In genomic region chr9:108831637-108832036, GRCm38 (mm10) we compare ENCODE assay signal across 8 mouse cellular contexts. TPM values are rescaled to one million over a fixed set of nuclear protein-coding genes. Genes with fewer than 3 reads are reported as not detected.
DNase-seq lines count a peak whose midpoint lies in the region; ATAC-seq and TF ChIP-seq lines count a peak whose summit lies in the region.

No protein-coding gene starts in this region.

- H3K36me3 ChIP-seq in kidney, embryonic 15.5 days, result no peaks in the 10 kb centered on the region
- no peaks in the 10 kb centered on the region for H3K36me3 ChIP-seq in liver, embryonic 11.5 days (ENCODE audit: control insufficient read depth, insufficient read depth, low read length)
- H3K36me3 ChIP-seq in neural tube, embryonic 12.5 days, result peaks cover 62% of the 10 kb centered on the region

- TF ChIP-seq POLR2A in embryonic fibroblast, embryonic 13.5 days (IDR thresholded peaks at IDR 0.05; ENCODE audit: low read depth, low read length), result no peak

- no peak overlapping the region for H3K27ac ChIP-seq in kidney, embryonic 15.5 days
- H3K27ac ChIP-seq in embryonic fibroblast, embryonic 13.5 days (ENCODE audit: insufficient read depth, low read length), result no peak overlapping the region
- no peak overlapping the region for H3K27ac ChIP-seq in liver, embryonic 11.5 days (ENCODE audit: low read depth, low read length)
- H3K27ac ChIP-seq in neural tube, embryonic 12.5 days, result no peak overlapping the region

- peaks cover 75% of the 10 kb centered on the region for H3K27me3 ChIP-seq in kidney, embryonic 15.5 days
- H3K27me3 ChIP-seq in liver, embryonic 11.5 days (replicated peaks; ENCODE audit: control insufficient read depth, insufficient read depth, low read length), result peaks cover 68% of the 10 kb centered on the region
- H3K27me3 ChIP-seq in neural tube, embryonic 12.5 days (replicated peaks), result peaks cover 52% of the 10 kb centered on the region

- DNase-seq in kidney, adult 9 months, result no peak
- no peak for DNase-seq in liver, embryonic 11.5 days (ENCODE audit: low spot score)
- no peak for DNase-seq in frontal cortex, postnatal 14 days (ENCODE audit: low spot score in 2 of 2)
- DNase-seq in spleen, adult 12 weeks (ENCODE audit: low spot score), result no peak
- no peak for DNase-seq in kidney, adult 11 months

- peaks cover 25% of the 10 kb centered on the region for H3K4me1 ChIP-seq in kidney, embryonic 15.5 days
- H3K4me1 ChIP-seq in embryonic fibroblast, embryonic 13.5 days (ENCODE audit: control insufficient read depth, insufficient read depth, low read length), result no peaks in the 10 kb centered on the region
- H3K4me1 ChIP-seq in liver, embryonic 11.5 days (replicated peaks; ENCODE audit: control insufficient read depth, insufficient read depth, low read length), result peaks cover 21% of the 10 kb centered on the region
- peaks cover 50% of the 10 kb centered on the region for H3K4me1 ChIP-seq in neural tube, embryonic 12.5 days

- H3K9ac ChIP-seq in kidney, embryonic 15.5 days, result no peak overlapping the region
- H3K9ac ChIP-seq in liver, embryonic 11.5 days (ENCODE audit: low read depth, low read length), result no peak overlapping the region
- 0 out of 2 replicates have a peak overlapping the region, but pooled peaks have one; percentile 41 for H3K9ac ChIP-seq in neural tube, embryonic 12.5 days

- ATAC-seq in kidney, embryonic 15.5 days (replicated peaks; ENCODE audit: low FRiP score), result no peak
- ATAC-seq in liver, embryonic 11.5 days (replicated peaks; ENCODE audit: low FRiP score), result no peak
- ATAC-seq in neural tube, embryonic 12.5 days (ENCODE audit: low FRiP score, low read depth), result no peak

- no peak for TF ChIP-seq CTCF in embryonic fibroblast, embryonic 13.5 days (IDR thresholded peaks at IDR 0.05; ENCODE audit: borderline replicate concordance, insufficient read depth, low read length)

- H3K4me2 ChIP-seq in kidney, embryonic 15.5 days, result peak overlapping the region; percentile 83
- peak overlapping the region; percentile 99 for H3K4me2 ChIP-seq in liver, embryonic 11.5 days
- peak overlapping the region; percentile 78 for H3K4me2 ChIP-seq in neural tube, embryonic 12.5 days (replicated peaks)

- 5% methylated on average over 23 of the region's 23 CpGs for WGBS in kidney, embryonic 15.5 days
- 7% methylated on average over 23 of the region's 23 CpGs for WGBS in liver, embryonic 11.5 days
- WGBS in neural tube, embryonic 12.5 days, result 9% methylated on average over 23 of the region's 23 CpGs

- H3K4me3 ChIP-seq in kidney, embryonic 15.5 days (replicated peaks), result peak overlapping the region; percentile 47
- H3K4me3 ChIP-seq in embryonic fibroblast, embryonic 13.5 days (ENCODE audit: insufficient read depth, low read length), result peak overlapping the region; percentile 48; the same call in 1 of the 2 replicates
- peak overlapping the region; percentile 52 for H3K4me3 ChIP-seq in liver, embryonic 11.5 days (ENCODE audit: low read depth, low read length)
- peak overlapping the region; percentile 36 for H3K4me3 ChIP-seq in neural tube, embryonic 12.5 days

- H3K9me3 ChIP-seq in kidney, embryonic 15.5 days (replicated peaks), result no peaks in the 10 kb centered on the region
- no peaks in the 10 kb centered on the region for H3K9me3 ChIP-seq in liver, embryonic 11.5 days (ENCODE audit: control insufficient read depth, low read length)
- H3K9me3 ChIP-seq in neural tube, embryonic 12.5 days, result no peaks in the 10 kb centered on the region

RNA-seq across cellular contexts. Expression of gene Celsr3, which starts 5.5 kb away (rescaled TPM):
- 0.13 and 0.26 TPM in 2 replicates for polyA plus RNA-seq in kidney, embryonic 15.5 days (2015; fragmentation: Nextera tagmentation; extraction: Ambion mirVana)
- 0.23 and 0.42 TPM in 2 replicates for polyA plus RNA-seq in embryonic fibroblast, embryonic 13.5 days (2011; ENCODE audit: insufficient read length, low read depth, missing spikeins)
- 0.08 and 0.22 TPM in 2 replicates for polyA plus RNA-seq in liver, embryonic 11.5 days (2014; fragmentation: Nextera tagmentation; extraction: Ambion mirVana)
- 12.1 and 14.3 TPM in 2 replicates for polyA plus RNA-seq in neural tube, embryonic 12.5 days (2016; fragmentation: Nextera tagmentation; extraction: Ambion mirVana)

RNA-seq across cellular contexts. Expression of gene Slc26a6, which starts 21.4 kb away (rescaled TPM):
- 11.3 and 15.2 TPM in 2 replicates for polyA plus RNA-seq in kidney, embryonic 15.5 days (2015; fragmentation: Nextera tagmentation; extraction: Ambion mirVana)
- 9.7 and 10.1 TPM in 2 replicates for polyA plus RNA-seq in embryonic fibroblast, embryonic 13.5 days (2011; ENCODE audit: insufficient read length, low read depth, missing spikeins)
- polyA plus RNA-seq in liver, embryonic 11.5 days (2014; fragmentation: Nextera tagmentation; extraction: Ambion mirVana), result 9.0 and 10.5 TPM in 2 replicates
- 10.8 and 11.9 TPM in 2 replicates for polyA plus RNA-seq in neural tube, embryonic 12.5 days (2016; fragmentation: Nextera tagmentation; extraction: Ambion mirVana)

RNA-seq across cellular contexts. Expression of gene Nckipsd, which starts 23.5 kb away (rescaled TPM):
- polyA plus RNA-seq in kidney, embryonic 15.5 days (2015; fragmentation: Nextera tagmentation; extraction: Ambion mirVana), result 12.0 and 16.3 TPM in 2 replicates
- 7.6 and 8.7 TPM in 2 replicates for polyA plus RNA-seq in embryonic fibroblast, embryonic 13.5 days (2011; ENCODE audit: insufficient read length, low read depth, missing spikeins)
- polyA plus RNA-seq in liver, embryonic 11.5 days (2014; fragmentation: Nextera tagmentation; extraction: Ambion mirVana), result 8.8 and 16.2 TPM in 2 replicates
- 16.4 and 23.6 TPM in 2 replicates for polyA plus RNA-seq in neural tube, embryonic 12.5 days (2016; fragmentation: Nextera tagmentation; extraction: Ambion mirVana)

RNA-seq across cellular contexts. Expression of gene Ip6k2, which starts 48.0 kb away (rescaled TPM):
- polyA plus RNA-seq in kidney, embryonic 15.5 days (2015; fragmentation: Nextera tagmentation; extraction: Ambion mirVana), result 96.4 and 106 TPM in 2 replicates
- 83.0 and 93.8 TPM in 2 replicates for polyA plus RNA-seq in embryonic fibroblast, embryonic 13.5 days (2011; ENCODE audit: insufficient read length, low read depth, missing spikeins)
- 31.8 and 37.5 TPM in 2 replicates for polyA plus RNA-seq in liver, embryonic 11.5 days (2014; fragmentation: Nextera tagmentation; extraction: Ambion mirVana)
- 167 and 170 TPM in 2 replicates for polyA plus RNA-seq in neural tube, embryonic 12.5 days (2016; fragmentation: Nextera tagmentation; extraction: Ambion mirVana)
